Mouse (Mus musculus): ENCODE results near the gene Gapdhs.
"Not testable (repeated sequence)": the region's sequence is repeated elsewhere in the genome, so short reads cannot be mapped to it uniquely, and the experiment has no call there.

Gapdhs gene

DNA sequence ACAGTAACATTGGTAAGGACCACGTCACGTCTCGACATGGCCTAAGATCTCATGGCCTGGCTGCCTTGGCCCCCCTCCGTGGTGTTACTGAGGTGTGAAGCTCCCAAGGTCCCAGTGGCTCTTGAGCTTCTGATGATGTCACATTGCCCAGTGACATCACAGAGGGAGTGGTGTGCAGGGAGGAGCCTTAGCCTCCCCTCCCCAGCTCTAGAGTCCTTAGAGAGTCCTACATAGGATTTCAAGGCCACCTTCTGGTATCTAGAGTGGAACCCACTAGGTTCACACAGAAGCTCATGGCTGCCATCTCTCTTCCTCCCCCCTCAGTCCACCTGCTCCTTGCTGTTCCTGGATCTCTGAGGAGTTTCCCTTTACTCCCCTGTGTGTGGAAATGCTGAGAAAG is at the start of gene Gapdhs:
Gene Gapdhs, minus strand, starts transcription at position 65 of the 400 bp plus-strand sequence.
- not testable (repeated sequence) for DNase-seq

DNA sequence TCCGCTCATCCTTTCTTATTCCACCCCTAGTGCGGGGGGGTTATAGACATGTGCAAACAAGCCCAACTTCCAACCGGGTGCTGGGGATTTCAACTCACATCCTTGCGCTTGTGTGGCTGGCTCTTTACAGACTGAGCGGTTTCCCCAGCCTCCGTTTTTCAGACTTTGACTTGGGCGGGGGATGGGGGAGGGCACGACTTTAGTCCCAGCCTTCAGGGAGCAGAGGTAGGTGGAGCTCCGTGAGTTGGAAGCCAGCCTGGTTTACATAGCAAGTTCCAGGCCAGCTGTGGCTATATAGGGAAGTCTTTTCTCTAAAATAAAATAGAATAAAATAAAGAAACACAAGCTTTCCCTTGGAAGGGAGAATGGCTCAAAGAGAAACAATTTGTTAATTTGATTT is 48.4 kb upstream of the Gapdhs start:
- no peak for DNase-seq

DNA sequence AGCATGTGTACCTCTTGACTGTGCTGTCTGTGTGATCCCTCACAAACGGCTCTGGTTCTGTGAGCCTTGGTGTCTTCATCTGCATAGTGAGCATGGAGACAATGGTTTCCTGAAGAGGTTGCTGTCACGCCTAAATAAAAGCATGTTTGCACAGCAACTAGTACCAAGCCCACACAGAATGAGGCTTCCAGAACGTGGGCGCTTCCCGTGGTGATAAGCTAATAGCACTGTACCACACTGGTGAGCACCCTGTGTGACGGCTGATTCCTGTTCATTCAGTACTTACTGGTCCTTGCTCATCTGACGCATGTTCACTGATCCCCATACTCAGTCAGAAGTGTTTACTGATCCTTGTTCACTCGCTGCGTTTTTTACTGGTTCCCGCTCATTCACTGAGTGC is 46.7 kb upstream of the Gapdhs start:
- no peak for DNase-seq

DNA sequence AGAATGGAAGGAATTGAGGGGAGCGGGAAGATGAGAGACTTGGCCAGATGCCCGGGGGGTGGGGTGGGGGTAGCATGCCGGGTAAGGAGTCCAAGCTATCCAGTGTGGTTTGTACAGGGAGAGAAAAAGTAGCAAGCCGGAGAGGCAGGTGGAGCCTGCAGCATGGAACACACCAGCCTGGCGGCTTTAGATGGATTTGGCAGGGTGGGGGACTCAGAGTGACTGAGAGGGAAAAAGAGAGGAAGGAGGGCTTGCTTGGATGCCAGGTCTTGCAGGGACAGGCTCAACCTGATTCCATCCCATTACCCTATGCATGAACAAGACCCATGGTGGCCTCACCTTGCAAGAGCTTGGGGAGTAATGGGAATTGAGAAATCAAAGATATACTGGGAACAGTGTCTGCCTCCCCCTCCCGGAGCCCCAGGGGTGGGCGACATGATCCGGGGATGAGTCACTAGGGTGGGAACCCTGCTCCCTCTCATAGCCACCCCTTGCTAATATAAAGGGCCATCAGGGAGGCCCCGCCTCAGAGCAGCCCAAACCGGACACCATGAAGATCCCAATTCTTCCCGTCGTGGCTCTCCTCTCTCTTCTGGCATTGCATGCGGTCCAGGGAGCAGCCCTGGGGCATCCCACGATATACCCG is 44.0 kb upstream of the Gapdhs start, which contains the start of gene Krtdap:
Gene Krtdap, plus strand, starts transcription at position 520 of the 646 bp plus-strand sequence.
- DNase-seq: no peak

DNA sequence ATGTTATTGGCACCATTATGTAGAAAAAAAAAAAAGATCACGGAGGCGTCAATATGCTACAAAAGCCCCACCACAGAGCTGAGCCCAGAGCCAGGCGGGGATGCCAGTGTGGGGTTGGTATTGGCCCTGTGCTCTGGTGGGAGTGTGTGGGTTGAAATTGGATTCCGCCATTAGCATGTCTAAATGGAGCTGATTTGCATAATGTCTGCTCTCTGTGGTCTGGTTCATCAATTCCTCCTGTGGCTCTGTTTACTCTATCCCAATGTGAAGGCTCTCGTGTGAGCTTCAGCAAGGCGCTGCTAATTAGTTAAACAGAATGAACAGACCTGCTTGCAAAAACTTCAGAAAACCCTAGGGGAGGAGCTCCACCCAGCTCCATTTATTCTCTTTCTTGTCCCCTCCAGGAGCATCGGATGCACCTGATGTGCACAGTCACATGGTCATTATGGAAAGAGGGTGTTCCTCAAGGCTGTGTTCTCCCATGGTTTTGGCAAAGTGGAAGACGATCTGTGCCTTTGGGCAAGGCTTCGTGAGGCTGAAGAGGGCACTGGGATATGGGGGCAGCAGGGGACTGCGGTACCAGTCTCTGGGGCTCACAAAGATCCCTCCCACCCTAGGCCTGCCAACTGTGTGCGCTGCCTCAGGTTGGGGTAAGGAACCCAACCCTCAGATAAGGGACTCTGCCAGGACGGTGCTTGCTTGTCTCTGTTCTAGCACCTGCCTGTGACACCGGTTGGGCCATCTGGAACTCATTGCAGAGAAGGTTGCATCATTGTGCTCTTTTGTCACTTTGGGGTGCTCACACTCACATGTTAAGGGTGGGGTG is 42.5 kb upstream of the Gapdhs start:
- no peak for DNase-seq

DNA sequence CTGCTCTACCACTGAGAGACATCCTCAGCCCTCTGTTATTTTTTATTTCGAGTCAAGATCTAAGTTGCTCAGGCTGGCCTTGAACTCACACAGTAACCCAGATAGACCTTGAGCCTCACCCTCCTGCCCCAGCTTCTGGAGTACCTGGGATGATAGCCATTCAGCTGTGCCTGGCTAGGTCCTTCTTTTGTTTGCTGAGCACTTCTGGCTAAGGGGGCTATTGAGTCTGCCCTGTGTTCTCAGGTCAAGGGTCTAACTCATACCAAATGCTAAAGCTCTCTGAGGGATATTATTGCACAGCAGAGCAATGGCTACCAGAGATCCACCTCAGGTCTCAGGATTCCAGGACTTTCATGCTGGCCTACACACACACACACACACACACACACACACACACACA is 41.7 kb upstream of the Gapdhs start:
- no peak for DNase-seq

DNA sequence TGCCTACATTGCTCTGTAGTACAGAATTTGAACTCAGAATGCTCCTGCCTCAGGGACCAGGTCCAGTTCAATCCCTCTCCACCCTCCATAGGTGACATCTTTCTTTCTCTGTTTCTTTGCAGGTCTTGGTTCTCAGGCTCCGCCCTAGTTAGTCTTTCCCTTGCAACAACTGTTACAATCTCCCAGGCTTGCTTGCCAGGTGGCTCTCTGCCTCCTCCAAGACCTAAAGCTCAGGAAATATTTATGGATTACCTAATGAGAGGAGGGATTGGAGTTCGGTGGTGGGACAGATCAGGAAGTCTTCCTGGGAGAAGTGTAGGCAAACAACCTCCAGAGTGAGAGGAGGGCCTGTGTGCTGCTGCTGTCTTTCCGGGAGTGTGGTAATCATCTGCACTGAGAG is 39.2 kb upstream of the Gapdhs start:
- no peak for DNase-seq

DNA sequence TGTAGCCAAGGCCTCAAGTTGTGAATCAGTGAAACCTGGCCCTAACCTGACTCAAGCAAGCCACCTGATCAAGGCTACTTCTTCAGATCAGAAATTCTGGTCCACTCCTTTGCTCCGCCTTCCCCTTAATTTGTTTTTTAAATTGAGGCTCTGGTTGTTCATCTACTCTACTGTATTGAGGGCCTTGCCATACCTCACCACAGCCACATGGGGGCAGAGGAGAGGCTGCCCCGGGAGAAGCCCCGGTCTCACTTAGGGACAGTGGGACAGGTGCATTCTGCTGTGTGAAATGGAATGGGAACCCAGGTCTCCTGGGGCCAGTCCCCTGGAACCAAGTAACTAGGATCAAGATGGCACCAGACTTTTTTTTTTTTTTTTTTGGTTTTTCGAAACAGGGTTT is 38.3 kb upstream of the Gapdhs start:
- DNase-seq: no peak

DNA sequence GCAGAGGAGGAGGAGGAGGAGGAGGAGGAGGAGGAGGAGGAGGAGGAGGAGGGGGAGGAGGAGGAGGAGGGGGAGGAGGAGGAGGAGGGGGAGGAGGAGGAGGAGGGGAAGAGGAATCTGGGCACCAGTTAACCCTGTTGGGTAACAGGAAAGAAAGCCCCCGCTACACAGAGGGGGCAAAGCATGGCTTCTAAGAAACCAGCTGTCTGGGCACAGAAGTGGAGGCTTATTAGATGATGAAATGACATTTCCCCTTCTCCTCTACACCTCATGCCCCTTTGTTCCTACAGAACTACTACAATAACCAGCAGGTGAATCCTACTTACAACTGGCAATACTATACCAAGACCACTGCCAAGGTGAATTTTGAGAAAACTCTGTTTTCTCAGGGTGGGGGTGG is 34.4 kb upstream of the Gapdhs start:
- DNase-seq: no peak

DNA sequence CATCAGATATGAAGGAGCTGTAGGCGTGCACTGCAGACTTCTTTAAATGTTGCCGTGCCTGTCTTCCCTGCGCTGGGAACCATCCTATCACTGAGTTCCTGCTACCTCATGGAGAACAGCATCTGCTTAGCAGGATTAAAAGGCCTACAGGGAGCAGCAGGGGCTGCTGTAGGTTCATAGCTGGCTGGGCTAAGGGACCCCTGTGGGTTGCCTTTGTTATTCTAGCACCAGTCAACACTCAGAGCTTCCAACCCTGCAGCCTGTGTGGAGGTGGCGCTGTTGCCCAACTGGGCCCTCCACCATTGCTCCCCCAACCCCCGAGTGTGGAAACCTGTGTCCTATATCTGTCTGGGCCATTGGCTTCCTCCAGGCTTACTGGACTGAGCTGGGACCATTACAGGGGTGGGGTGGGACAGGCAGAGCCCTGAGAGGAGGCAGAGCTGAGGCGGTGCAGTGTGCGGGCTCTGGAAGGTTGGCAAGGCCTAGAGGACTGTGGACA is 33.6 kb upstream of the Gapdhs start:
- no peak for DNase-seq

DNA sequence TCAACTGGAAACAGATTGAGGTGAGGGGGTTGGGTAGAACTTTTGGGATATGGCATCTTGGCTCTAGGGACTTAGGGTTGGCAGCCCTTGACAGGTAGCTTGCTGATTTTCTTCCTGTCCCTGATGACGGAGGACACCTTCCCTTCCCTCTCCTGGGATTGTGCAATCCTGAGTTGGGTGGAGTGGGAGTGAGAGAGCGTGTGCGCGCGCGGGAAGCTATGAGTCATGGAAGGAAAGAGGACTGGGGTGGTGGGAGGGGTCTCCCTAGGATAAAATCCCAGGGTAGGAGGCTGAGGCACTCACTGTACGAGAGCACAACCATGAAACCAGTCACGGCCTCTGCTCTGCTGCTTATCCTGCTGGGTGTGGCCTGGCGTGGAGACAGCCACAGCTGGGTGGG is 32.6 kb upstream of the Gapdhs start:
- no peak for DNase-seq

DNA sequence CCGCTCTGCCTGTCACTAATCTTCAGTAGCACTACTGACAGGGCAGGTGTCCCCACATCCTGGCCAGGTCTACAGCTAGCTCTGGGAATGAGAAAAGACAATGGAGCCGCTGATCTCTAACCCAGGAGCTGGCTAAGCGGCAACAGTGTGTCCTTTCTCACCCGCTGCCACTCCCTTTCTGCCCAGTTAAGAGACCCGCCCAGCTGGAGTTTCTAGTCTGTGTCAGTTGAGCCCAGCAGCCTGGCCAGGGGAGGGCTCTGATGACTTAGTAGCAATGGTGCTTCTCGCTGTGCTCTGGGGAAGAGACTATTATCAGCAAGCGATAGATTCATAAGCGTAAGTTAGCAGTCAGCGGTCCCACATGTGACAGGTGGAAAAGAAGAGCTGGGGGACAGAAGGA is 25.8 kb upstream of the Gapdhs start:
- DNase-seq: no peak

DNA sequence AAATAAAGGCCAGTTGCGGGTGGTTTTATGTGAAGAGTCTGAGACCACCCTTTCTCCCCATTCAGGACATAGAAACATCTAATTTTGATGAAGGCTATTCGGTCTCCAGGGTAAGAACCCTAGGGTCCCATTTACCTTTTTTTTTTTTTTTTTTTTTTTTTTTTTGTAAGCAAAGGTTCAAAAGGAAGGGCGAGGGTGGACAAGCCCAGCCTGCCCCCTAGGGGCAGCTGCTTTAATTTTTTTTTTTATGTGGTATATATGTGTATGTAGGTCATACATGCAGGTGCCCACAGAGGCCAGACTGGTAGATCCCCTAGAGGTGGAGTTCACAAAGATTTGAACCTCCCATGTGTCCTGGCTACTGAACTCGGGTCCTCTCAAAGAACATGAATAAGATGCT is 22.9 kb upstream of the Gapdhs start:
- DNase-seq: no peak

DNA sequence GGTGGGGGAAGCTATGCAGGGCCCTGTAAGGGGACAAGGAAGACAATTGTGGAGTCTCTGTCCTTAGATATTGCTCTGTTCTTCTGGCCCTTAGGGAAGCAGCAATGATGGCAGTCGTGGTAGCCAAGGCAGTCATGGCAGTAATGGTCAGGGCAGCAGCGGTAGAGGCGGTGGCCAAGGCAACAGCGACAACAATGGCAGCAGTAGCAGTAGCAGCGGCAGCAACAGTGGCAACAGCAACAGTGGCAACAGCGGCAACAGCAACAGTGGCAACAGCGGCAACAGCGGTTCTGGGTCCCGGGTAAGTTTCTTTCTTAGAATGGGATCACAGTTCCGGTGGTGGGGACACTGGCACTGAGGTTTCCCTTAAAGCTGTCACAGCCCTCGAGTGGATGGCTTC is 21.7 kb upstream of the Gapdhs start:
- no peak for DNase-seq

DNA sequence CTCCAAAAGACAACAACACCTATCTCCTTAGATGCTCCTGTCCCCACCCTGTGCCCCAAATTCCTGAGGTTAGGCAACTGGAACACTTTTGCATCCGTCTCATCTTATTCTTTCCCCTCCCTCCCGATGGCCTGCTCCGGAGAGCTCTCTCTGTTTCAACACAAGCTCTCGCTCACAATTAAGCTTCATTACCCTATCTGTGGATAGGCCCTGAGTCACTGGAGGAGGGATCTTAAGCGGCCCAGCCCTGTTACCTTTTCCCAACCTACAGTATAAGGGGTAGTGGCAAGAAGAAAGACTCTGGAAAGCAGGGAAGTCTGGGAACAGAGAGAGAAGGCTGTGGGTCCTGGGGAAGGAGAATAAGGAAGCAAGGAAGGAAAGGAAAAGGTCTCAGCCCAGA is 20.0 kb upstream of the Gapdhs start, which contains the start of gene Dmkn:
Gene Dmkn, plus strand, starts transcription at position 301 of the 400 bp plus-strand sequence.
- DNase-seq: no peak

DNA sequence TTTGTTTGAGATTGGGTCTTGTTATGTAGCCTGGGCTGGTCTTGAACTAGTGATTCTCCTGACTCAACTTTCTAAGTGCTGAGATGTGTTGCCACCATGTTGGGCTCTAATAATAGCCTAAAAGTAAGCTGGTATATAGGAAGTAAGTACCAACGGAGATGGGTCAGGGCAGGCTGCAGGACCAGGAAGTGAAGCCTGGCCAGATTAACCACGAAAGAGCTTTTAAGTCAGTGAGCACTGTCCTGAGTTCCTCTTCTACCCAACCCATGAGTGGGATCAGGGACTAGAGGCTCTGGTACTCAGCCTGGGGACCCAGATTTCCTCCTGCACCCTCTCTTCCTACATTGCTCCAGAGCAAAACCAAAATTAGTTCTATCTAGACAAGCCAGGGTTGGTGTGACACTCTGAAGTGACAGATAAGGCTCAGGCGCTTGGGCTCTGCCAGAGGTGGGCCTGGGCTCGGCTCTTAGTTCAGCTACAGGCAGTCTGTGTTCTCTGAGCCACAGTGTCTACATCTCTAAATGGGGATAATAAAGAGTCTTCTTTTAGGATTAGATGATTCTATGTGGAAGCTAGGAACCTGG is 18.4 kb upstream of the Gapdhs start:
- no peak for DNase-seq

DNA sequence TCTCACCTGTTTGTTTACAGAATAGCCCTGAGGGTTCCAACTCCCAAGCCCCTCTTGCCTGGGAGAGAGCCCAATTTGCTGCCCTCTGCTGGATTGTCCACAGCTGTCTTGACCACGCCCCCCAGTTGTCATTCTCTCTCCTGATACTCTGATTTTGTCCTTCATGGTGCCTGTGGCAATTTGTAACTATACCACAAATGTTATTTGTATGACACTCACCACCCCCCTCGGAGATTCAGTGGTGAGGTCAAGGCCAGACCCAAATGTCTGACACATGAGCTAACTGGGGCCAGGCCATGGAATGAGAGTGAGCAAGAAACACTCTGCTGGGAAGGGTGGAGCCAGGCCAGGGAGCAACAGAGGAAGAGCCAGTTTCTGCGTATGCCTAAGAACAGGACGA is 15.4 kb upstream of the Gapdhs start:
- DNase-seq: no peak

DNA sequence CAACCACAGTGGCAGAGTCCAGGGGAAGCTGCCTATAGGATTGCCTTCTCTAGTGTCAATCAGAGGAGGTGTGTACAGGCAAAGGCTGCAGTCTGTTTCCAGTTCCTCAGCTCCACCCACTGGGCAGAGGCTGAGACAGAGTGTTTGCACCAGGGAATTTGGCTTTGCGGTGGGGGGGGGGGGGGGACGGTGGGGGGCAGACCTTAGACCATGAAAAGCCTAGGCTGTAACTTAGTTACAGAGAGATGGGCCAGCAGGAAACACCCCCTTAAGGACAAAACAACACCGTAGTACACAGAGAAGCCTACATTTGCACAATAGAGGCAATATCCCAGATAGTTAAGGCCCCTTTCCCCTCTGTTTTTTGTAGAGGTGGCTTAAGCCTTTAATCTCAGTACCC is 13.5 kb upstream of the Gapdhs start:
- DNase-seq: no peak

DNA sequence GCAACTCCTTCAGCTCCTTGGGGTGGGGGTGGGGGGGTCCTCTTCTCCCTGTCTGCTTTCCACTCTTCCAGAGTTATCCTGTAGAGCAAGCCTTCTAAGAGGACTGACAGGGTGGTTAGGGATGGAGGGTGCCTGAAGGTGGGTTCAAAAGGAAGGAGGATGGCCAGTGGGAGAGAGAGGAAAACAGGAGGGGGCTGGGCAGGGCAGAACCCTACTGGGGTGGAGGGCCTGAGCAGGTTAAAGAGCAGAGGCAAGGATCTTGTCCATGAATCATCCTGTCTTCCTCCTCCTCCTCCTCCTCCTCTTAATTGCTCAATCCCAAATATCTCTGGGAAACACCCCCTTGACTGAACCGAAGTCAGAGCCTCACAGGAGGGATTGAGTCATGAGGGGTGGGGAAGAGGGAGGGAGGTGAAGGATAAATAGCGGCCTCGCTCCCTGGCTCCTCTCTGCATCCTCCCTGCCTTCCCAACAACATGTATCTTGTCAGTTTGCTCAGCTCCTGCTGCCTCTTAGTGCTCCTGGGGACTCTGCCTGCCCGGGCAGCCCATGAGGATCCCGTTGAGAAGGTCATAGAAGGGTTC is 7.7 kb upstream of the Gapdhs start, which contains the start of gene Sbsn:
Gene Sbsn, plus strand, starts transcription at position 386 of the 584 bp plus-strand sequence.
- no peak for DNase-seq

DNA sequence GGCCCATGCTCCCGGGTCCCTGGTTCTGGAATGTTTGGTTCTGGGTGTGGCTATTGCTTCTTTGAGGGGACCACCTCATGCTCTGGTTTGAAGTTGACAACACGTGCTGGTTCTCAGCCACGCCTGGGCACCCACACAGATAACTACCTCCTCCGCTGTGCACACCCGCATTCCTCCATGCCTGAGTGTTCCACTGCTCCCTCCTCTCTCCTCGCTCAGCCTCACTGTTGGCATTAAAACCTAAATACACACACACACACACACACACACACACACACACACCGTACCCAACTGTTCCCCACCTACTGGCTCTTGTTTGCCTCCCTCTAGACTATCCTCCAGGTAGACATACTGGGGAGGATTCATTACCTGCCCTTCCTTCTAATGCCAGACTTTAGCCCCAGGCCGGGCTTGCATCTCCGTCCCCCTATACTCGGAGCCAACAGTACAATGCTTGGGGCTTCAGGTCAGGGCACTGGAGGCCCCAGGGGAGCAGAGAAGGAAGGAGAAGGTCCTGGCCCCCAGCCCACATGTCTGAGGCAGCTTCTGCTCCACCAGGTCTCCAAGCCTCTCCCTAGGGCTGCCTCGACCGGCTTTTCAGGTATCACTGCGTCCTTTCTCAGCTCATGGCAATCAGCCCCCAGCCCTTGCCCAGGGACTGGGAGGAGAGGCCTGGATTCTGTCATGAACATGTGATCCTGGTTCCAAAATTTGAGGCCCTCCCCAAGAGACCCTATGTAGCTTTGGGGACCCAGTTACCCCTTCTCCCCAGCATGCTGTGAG is 6.5 kb upstream of the Gapdhs start:
- DNase-seq: no peak

DNA sequence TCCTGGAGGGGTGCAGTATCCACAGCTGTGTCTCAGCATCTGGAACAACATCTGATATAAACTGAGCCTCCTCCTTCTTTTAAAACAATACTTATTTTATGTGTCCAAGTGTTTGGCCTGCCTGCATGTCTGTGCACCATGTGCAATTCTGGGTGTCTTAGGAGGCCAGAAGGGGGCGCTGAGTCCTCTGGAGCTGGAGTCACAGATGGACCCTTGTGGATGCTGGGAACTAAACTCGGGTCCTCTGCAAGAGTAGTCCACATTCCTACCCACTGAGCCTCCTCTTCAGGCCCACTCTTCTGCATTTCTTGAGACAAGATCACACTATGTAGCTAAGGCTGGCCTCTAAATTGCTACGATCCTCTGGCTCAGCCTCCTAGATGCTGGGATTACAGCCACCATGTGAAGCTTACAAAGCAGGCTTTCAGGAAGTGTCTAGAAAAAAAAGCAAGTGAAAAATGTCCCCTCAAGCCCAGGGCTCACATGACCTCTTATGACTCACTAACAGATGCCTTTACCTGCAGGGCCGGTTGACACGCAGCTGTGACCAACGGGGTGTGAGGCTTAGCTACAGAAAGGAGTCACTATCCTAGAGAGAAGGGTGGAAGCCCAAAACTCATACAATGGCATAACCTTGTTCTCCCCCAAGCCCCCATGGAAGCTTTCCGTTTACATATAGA is 4.2 kb upstream of the Gapdhs start:
- no peak for DNase-seq

DNA sequence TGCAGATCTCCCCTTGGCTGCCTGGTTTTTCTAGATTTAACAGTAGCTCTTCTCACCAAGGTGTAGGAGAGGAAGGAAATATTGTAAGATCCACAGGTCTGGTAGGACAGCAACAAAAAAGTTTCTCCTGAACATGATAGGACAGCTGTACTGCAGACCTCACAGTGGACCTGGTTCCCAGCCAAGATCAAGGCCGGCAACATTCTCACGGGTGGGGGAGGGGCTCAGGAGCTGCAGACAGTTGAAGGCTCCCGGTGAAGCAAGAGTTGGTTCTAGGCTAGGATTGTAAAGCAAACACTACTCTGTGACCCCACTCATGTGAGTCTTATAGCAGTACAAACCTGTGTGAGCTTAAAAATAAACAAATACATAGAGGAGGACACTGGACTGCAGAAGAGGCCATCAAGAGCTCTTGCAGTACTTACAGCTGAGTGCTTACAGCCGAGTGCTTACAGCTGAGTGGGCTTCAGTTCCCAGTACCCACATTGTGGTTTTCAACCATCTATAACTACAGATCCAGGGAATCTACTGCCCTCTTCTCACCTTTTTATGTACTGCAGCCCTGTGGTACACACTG is 629 bp upstream of the Gapdhs start:
- DNase-seq: no peak

Measured in cerebellum, adult 11 months (tissue).